Comparison of ENCODE assay signal across 8 mouse cellular contexts in genomic region chr2:121448136-121448535, GRCm38 (mm10). TPM values are rescaled to one million over a fixed set of nuclear protein-coding genes. Genes with fewer than 3 reads are reported as not detected.
DNase-seq lines count a peak whose midpoint lies in the region; ATAC-seq and TF ChIP-seq lines count a peak whose summit lies in the region.

No protein-coding gene starts in this region.

- H3K36me3 ChIP-seq in thymus, adult 2 months (ENCODE audit: control insufficient read depth, insufficient read depth, low read length), result no peaks in the 10 kb centered on the region
- peaks cover 23% of the 10 kb centered on the region for H3K36me3 ChIP-seq in heart, embryonic 10.5 days
- peaks cover 21% of the 10 kb centered on the region for H3K36me3 ChIP-seq in lung, embryonic 14.5 days (ENCODE audit: insufficient read depth)
- H3K36me3 ChIP-seq in stomach, embryonic 15.5 days, result peaks cover 11% of the 10 kb centered on the region; the same call in 1 of the 2 replicates

- H3K9me3 ChIP-seq in heart, embryonic 10.5 days, result no peaks in the 10 kb centered on the region
- H3K9me3 ChIP-seq in lung, embryonic 14.5 days (ENCODE audit: low read depth, low read length), result no peaks in the 10 kb centered on the region
- H3K9me3 ChIP-seq in stomach, embryonic 15.5 days, result no peaks in the 10 kb centered on the region

- peak; percentile 51 for DNase-seq in thymus, adult 2 months
- no peak for DNase-seq in thymus, adult 18-20 months
- peak; percentile 29 for DNase-seq in c-Kit-positive CD71-positive TER-119-negative erythroid progenitor cells, embryonic 14.5 days (ENCODE audit: low read depth)
- DNase-seq in heart, embryonic 10.5 days (ENCODE audit: low spot score), result peak; percentile 74
- peak; percentile 74 for DNase-seq in kidney, adult 9 months
- DNase-seq in lung, embryonic 14.5 days, result peak; percentile 80
- DNase-seq in frontal cortex, postnatal 25 days (ENCODE audit: low spot score in 2 of 2), result no peak

- H3K4me2 ChIP-seq in lung, embryonic 14.5 days, result peak overlapping the region; percentile 86
- peak overlapping the region; percentile 83 for H3K4me2 ChIP-seq in stomach, embryonic 15.5 days

- 15% methylated on average over 9 of the region's 9 CpGs for WGBS in thymus, adult 2 months
- WGBS in heart, embryonic 10.5 days, result 17% methylated on average over 9 of the region's 9 CpGs
- WGBS in lung, embryonic 14.5 days, result 11% methylated on average over 9 of the region's 9 CpGs
- 9% methylated on average over 9 of the region's 9 CpGs for WGBS in stomach, embryonic 15.5 days

- H3K27ac ChIP-seq in thymus, adult 2 months (ENCODE audit: control insufficient read depth, insufficient read depth, low read length), result no peak overlapping the region
- peak overlapping the region; percentile 99 for H3K27ac ChIP-seq in heart, embryonic 10.5 days
- peak overlapping the region; percentile 97 for H3K27ac ChIP-seq in lung, embryonic 14.5 days (ENCODE audit: low read depth)
- H3K27ac ChIP-seq in stomach, embryonic 15.5 days, result peak overlapping the region; percentile 97

- no peak for TF ChIP-seq CTCF in thymus, adult 2 months (IDR thresholded peaks at IDR 0.05; ENCODE audit: borderline replicate concordance, control insufficient read depth, extremely low read depth, insufficient read depth, low read length, poor library complexity)
- TF ChIP-seq CTCF in lung, embryonic 14.5 days (IDR thresholded peaks at IDR 0.05; ENCODE audit: low read depth), result peak; percentile 31

- H3K27me3 ChIP-seq in thymus, adult 2 months (ENCODE audit: control insufficient read depth, insufficient read depth, low read length), result no peaks in the 10 kb centered on the region
- no peaks in the 10 kb centered on the region for H3K27me3 ChIP-seq in heart, embryonic 10.5 days (ENCODE audit: insufficient read depth, poor library complexity, severe bottlenecking)
- H3K27me3 ChIP-seq in lung, embryonic 14.5 days (ENCODE audit: insufficient read depth, low read length), result no peaks in the 10 kb centered on the region
- H3K27me3 ChIP-seq in stomach, embryonic 15.5 days (replicated peaks), result no peaks in the 10 kb centered on the region

- no peak overlapping the region for H3K4me3 ChIP-seq in thymus, adult 2 months (ENCODE audit: control insufficient read depth, insufficient read depth, low read length)
- H3K4me3 ChIP-seq in heart, embryonic 10.5 days, result peak overlapping the region; percentile 98
- H3K4me3 ChIP-seq in lung, embryonic 14.5 days (ENCODE audit: low read depth, low read length), result peak overlapping the region; percentile 99
- H3K4me3 ChIP-seq in stomach, embryonic 15.5 days (replicated peaks), result peak overlapping the region; percentile 100

- H3K4me1 ChIP-seq in thymus, adult 2 months (replicated peaks; ENCODE audit: control insufficient read depth, insufficient read depth, low read length), result peaks cover 7% of the 10 kb centered on the region
- H3K4me1 ChIP-seq in heart, embryonic 10.5 days, result peaks cover 34% of the 10 kb centered on the region
- H3K4me1 ChIP-seq in lung, embryonic 14.5 days (ENCODE audit: insufficient read depth), result peaks cover 5% of the 10 kb centered on the region; the same call in 1 of the 2 replicates
- peaks cover 13% of the 10 kb centered on the region; the same call in 1 of the 2 replicates for H3K4me1 ChIP-seq in stomach, embryonic 15.5 days

- no peak for TF ChIP-seq POLR2A in thymus, adult 2 months (IDR thresholded peaks at IDR 0.05; ENCODE audit: control insufficient read depth, extremely low read depth, insufficient read depth, low read length, poor library complexity)

- H3K9ac ChIP-seq in lung, embryonic 14.5 days, result peak overlapping the region; percentile 62
- H3K9ac ChIP-seq in stomach, embryonic 15.5 days, result no peak overlapping the region; the same call in 1 of the 2 replicates

- no peak for ATAC-seq in lung, embryonic 14.5 days (ENCODE audit: insufficient read depth)
- ATAC-seq in stomach, embryonic 15.5 days (ENCODE audit: insufficient read depth, low FRiP score, low read depth), result no peak

RNA-seq across cellular contexts. Expression of gene Serf2, which starts 0.9 kb away (rescaled TPM):
- 370 and 498 TPM in 2 replicates for polyA plus RNA-seq in thymus, adult 2 months (2012; rRNA removed)
- 503 and 534 TPM in 2 replicates for polyA plus RNA-seq in heart, embryonic 10.5 days (2016; fragmentation: Nextera tagmentation; extraction: Ambion mirVana)
- 488 and 525 TPM in 2 replicates for polyA plus RNA-seq in lung, embryonic 14.5 days (2014; fragmentation: Nextera tagmentation; extraction: Ambion mirVana)
- 449 and 538 TPM in 2 replicates for polyA plus RNA-seq in stomach, embryonic 15.5 days (2015; fragmentation: Nextera tagmentation; extraction: Ambion mirVana)

RNA-seq across cellular contexts. Expression of gene Ell3, which starts 4.1 kb away (rescaled TPM):
- 0.92 and 1.0 TPM in 2 replicates for polyA plus RNA-seq in thymus, adult 2 months (2012; rRNA removed)
- polyA plus RNA-seq in heart, embryonic 10.5 days (2016; fragmentation: Nextera tagmentation; extraction: Ambion mirVana), result 2.0 and 3.5 TPM in 2 replicates
- polyA plus RNA-seq in lung, embryonic 14.5 days (2014; fragmentation: Nextera tagmentation; extraction: Ambion mirVana), result 9.0 and 10.4 TPM in 2 replicates
- polyA plus RNA-seq in stomach, embryonic 15.5 days (2015; fragmentation: Nextera tagmentation; extraction: Ambion mirVana), result 10.1 and 10.9 TPM in 2 replicates

RNA-seq across cellular contexts. Expression of gene Hypk, which starts 5.0 kb away (rescaled TPM):
- polyA plus RNA-seq in thymus, adult 2 months (2012; rRNA removed), result 7.7 and 8.9 TPM in 2 replicates
- polyA plus RNA-seq in heart, embryonic 10.5 days (2016; fragmentation: Nextera tagmentation; extraction: Ambion mirVana), result 139 and 162 TPM in 2 replicates
- polyA plus RNA-seq in lung, embryonic 14.5 days (2014; fragmentation: Nextera tagmentation; extraction: Ambion mirVana), result 87.4 and 97.0 TPM in 2 replicates
- polyA plus RNA-seq in stomach, embryonic 15.5 days (2015; fragmentation: Nextera tagmentation; extraction: Ambion mirVana), result 96.0 and 102 TPM in 2 replicates

RNA-seq across cellular contexts. Expression of gene Serinc4, which starts 8.4 kb away (rescaled TPM):
- polyA plus RNA-seq in thymus, adult 2 months (2012; rRNA removed), result 0.70 and 0.89 TPM in 2 replicates
- polyA plus RNA-seq in heart, embryonic 10.5 days (2016; fragmentation: Nextera tagmentation; extraction: Ambion mirVana), result 0.09 and 0.20 TPM in 2 replicates
- polyA plus RNA-seq in lung, embryonic 14.5 days (2014; fragmentation: Nextera tagmentation; extraction: Ambion mirVana), result 0.47 TPM in 1 of 2 replicates, not detected in the other
- 0.30 and 0.67 TPM in 2 replicates for polyA plus RNA-seq in stomach, embryonic 15.5 days (2015; fragmentation: Nextera tagmentation; extraction: Ambion mirVana)

RNA-seq across cellular contexts. Expression of gene Mfap1b, which starts 25.7 kb away (rescaled TPM):
- polyA plus RNA-seq in thymus, adult 2 months (2012; rRNA removed), result 5.0 and 5.1 TPM in 2 replicates
- 45.4 and 49.3 TPM in 2 replicates for polyA plus RNA-seq in heart, embryonic 10.5 days (2016; fragmentation: Nextera tagmentation; extraction: Ambion mirVana)
- polyA plus RNA-seq in lung, embryonic 14.5 days (2014; fragmentation: Nextera tagmentation; extraction: Ambion mirVana), result 47.9 and 51.2 TPM in 2 replicates
- polyA plus RNA-seq in stomach, embryonic 15.5 days (2015; fragmentation: Nextera tagmentation; extraction: Ambion mirVana), result 45.7 and 47.5 TPM in 2 replicates

Comparison
In these comparisons a context has a peak if more than half of its experiments do, and no peak if none do; other contexts are left out.
1. DNase-seq: peak in thymus, adult 2 months (single experiment), c-Kit-positive CD71-positive TER-119-negative erythroid progenitor cells, embryonic 14.5 days (single experiment), heart, embryonic 10.5 days (single experiment), kidney, adult 9 months (single experiment) and lung, embryonic 14.5 days (single experiment); none in thymus, adult 18-20 months (0 of 2) and frontal cortex, postnatal 25 days (0 of 2).